Mouse (Mus musculus) brown adipose tissue, adult 24 weeks (tissue): ENCODE results near the gene F13a1. TPM values are rescaled to one million over a fixed set of nuclear protein-coding genes. Genes with fewer than 3 reads are reported as not detected.

ENCODE experiments used
- H3K27ac ChIP-seq: fragments of 200-500 bp; replicated peaks from 2 replicates; pipeline ENCODE4 v1.5.1; 2012; ENCODE audit warnings: low read depth, mild to moderate bottlenecking, low read length
- H3K4me1 ChIP-seq: fragments of 200-500 bp; 2 replicates; pipeline ENCODE4 v1.6.1; 2012; ENCODE audit warnings: low read length, mixed read lengths; ENCODE audit not compliant: control insufficient read depth, insufficient read depth, insufficient read length
- H3K4me3 ChIP-seq: fragments of 200-500 bp; 2 replicates; pipeline ENCODE4 v1.5.1; 2012; ENCODE audit warnings: low read depth, mild to moderate bottlenecking, low read length, moderate library complexity; ENCODE audit not compliant: insufficient read depth
- polyA plus RNA-seq: library from polyadenylated mRNA; stranded (reverse); fragments of >200 nt; gene quantifications from 2 replicates; pipeline ENCODE4 v1.2.4, GENCODE M21; 2012; ENCODE audit not compliant: missing spikeins, insufficient read depth, insufficient read length

F13a1 gene
- polyA plus RNA-seq, 1 experiment = 25.8 TPM

- Histone ChIP-seq H3K4me3 (no peak overlapping the region), H3K27ac (no peak overlapping the region), H3K4me1 (no peaks in the 10 kb centered on the region)
These were observed 154.0 kb downstream of the F13a1 start for GRCm38 (mm10) chr13:36896061-36896460.

- H3K27ac ChIP-seq = no peak overlapping the region
- H3K4me3 ChIP-seq = no peak overlapping the region
- no peaks in the 10 kb centered on the region for H3K4me1 ChIP-seq
These were observed 156.3 kb downstream of the F13a1 start for GRCm38 (mm10) chr13:36893762-36894161.

GRCm38 (mm10) chr13:36892216-36892615, 157.8 kb downstream of the F13a1 start:
- Histone ChIP-seq H3K4me3 (no peak overlapping the region), H3K4me1 (no peaks in the 10 kb centered on the region)

GRCm38 (mm10) chr13:36885973-36886372, 164.1 kb downstream of the F13a1 start:
- Histone ChIP-seq H3K4me3 (no peak overlapping the region), H3K27ac (no peak overlapping the region), H3K4me1 (no peaks in the 10 kb centered on the region)

More at GRCm38 (mm10) chr13:36892216-36892615, 157.8 kb downstream of the F13a1 start:
- H3K27ac ChIP-seq = no peak overlapping the region

- Histone ChIP-seq H3K4me1 (no peaks in the 10 kb centered on the region), H3K4me3 (no peak overlapping the region), H3K27ac (no peak overlapping the region)
These were observed 210.9 kb downstream of the F13a1 start for GRCm38 (mm10) chr13:36839111-36839510.
